Mouse (Mus musculus): ENCODE results near the gene Sdf4.

Sdf4 gene

GRCm38 (mm10) chr4:156008369-156008768 is 15.7 kb downstream of the Sdf4 start:
- DNase-seq (ENCODE audit: low read depth), result no peak

DNA sequence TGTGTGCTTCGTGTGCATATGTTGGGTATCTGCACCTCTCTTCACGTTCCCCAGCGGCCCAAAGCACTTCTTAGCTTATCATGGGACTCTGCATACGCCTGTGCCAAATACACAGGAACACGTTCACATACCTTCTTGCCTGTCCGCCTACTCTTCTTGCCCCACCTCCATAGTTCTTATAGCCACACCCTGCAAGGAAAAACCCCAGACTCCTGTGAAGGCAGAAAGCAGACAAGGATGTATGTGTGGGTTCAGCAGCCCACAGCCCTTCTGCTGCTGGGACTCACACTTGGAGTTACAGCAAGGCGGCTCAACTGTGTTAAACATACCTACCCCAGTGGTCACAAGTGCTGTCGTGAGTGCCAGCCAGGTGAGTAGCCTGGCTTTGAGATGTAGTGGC is 21.0 kb downstream of the Sdf4 start, which contains the start of gene Tnfrsf4:
TSS of gene Tnfrsf4 (plus strand) at position 207 of the 400 bp plus-strand sequence.
- DNase-seq (ENCODE audit: low read depth), result no peak

DNA sequence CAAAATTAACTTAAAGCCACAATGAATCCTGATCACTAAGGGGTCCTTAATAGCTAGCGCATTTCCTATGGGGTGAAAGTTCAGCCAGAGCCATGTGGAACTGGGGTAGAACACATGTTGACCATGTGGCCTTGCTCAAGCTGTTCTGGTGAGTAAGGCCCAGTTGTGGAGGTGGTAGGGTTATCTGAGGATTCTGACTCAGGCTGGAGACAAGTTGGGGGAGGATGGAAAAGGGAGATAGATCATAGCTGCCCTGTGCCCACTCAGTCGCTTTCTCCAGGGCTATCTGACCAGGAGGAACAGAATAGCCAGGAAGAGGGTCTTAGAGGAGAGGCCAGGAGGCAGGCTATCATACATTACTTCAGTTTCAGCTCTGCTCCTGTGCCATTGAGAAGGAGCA is 21.8 kb downstream of the Sdf4 start:
- DNase-seq (ENCODE audit: low read depth), result peak; percentile 18

- DNase-seq (ENCODE audit: low read depth), result no peak
Observed at GRCm38 (mm10) chr4:156019771-156020170, 27.1 kb downstream of the Sdf4 start.

DNA sequence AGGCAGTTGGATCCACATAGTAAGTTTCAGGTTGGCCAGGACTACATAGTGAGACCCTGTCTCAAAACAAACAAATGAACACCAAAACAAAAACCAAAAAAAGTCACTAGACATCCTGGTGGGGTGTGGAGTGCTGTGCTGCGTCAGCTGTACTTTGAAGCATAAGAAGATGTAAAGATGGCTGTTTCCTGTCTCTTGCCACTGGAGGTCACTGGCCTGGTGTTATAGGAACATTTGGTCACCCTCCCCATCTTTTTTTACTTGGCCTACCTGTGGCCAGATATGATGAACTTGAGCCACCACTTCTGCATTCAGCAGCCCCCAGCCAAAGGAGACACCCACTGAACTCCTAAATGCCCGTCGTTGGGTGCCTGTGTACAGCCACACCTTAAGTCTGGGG is 28.7 kb downstream of the Sdf4 start:
- no peak for DNase-seq (ENCODE audit: low read depth)

- DNase-seq (ENCODE audit: low read depth), result no peak
Observed at GRCm38 (mm10) chr4:156021942-156022419, 29.3 kb downstream of the Sdf4 start.

DNA sequence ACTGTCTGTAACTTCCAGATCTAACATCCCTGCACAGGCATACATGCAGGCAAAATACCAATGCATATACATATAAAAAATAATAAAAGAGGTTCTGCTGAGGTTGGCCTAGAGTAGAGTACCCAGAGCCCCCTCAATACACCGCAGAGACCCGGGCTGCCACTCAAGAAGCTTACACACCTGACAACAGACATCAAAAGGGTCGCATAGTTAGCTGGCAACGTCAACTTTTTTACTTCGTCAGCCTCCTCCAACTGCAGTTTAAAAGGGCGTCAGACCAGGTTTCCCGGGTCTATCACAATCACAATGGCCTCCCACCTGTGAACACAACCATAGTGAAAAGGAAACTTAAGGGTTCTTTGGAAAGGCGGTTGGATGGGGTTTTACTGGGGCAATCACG is 30.8 kb downstream of the Sdf4 start:
- no peak for DNase-seq (ENCODE audit: low read depth)

GRCm38 (mm10) chr4:156024184-156024583 is 31.5 kb downstream of the Sdf4 start:
- DNase-seq (ENCODE audit: low read depth), result no peak

- peak; percentile 61 for DNase-seq (ENCODE audit: low read depth)
Observed at GRCm38 (mm10) chr4:156026013-156026412, 33.3 kb downstream of the Sdf4 start, which contains the start of gene Tnfrsf18. Gene Tnfrsf18 (plus strand): TSS chr4:156026164.

GRCm38 (mm10) chr4:156028580-156028979 is 35.9 kb downstream of the Sdf4 start:
- DNase-seq (ENCODE audit: low read depth), result no peak

DNA sequence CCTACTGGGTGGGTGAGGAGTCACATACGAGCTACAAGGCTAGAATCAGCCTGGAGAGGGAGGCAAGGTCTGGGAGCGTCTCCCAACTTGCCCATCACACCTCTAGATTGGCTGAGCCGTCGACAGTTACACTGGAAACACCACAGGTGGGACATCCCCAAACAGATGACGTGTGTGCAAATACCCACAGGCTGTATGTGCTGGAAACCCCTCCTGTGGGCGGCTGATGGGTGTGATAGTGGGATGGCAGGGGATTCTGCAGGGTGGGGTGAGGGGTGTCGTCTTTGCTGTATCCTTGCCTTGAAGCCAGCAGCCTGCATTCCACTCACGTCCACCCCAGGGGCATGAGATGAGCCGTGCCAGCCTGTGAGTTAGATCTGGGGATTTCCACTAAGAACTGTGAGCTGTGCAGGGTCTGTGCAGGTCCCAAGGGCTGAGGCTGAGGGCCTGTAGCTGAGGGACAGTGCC is 38.0 kb downstream of the Sdf4 start:
- DNase-seq (ENCODE audit: low read depth), result no peak

DNA sequence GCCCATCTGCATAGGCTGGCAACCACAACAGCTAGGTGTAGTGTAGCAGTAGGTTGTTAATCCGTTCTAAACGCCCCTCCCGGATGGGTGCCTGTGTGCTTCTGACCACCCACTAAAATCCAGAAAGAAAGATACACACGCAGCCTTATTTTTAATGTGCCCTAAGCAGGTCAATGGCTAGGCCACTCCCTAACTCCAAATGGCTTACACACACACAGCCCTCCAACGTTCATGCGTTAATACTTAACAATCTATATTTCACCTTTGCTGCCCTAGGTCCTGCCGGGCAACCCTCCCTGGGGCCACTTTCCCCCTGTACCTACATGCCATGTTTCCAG is 38.6 kb downstream of the Sdf4 start:
- no peak for DNase-seq (ENCODE audit: low read depth)

- DNase-seq (ENCODE audit: low read depth), result peak; percentile 91
Observed at GRCm38 (mm10) chr4:156031593-156032391, 39.1 kb downstream of the Sdf4 start.

GRCm38 (mm10) chr4:156032856-156033255 is 40.2 kb downstream of the Sdf4 start:
- peak; percentile 58 for DNase-seq (ENCODE audit: low read depth)

DNA sequence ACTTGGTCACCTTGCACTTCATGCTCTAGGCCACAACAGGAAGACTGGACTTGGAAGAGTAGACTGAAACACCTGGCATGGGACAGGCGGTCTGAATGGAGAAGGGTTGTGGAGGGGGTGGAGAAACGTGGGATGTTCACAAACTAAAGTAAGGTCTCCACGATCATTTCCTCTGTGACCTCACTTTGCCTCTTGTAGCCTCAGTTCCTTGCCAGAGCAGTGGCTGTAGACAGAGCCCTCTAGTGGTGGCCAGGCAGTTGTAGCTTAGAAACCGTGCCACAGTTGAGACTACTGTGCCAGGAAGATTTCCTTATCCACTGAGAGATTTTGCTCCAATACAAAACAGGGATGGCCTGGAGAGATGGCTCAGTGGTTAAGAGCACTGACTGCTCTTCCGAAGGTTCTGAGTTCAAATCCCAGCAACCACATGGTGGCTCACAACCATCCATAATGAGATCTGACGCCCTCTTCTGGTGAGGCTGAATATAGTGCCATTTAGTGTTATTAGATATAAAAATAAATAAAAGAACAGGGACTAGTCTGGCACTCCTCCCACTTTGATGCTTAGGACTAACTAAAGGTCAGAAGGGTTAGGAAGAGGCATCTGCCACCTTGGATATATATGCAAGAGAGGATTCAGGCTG is 40.9 kb downstream of the Sdf4 start:
- DNase-seq (ENCODE audit: low read depth), result peak; percentile 90

DNA sequence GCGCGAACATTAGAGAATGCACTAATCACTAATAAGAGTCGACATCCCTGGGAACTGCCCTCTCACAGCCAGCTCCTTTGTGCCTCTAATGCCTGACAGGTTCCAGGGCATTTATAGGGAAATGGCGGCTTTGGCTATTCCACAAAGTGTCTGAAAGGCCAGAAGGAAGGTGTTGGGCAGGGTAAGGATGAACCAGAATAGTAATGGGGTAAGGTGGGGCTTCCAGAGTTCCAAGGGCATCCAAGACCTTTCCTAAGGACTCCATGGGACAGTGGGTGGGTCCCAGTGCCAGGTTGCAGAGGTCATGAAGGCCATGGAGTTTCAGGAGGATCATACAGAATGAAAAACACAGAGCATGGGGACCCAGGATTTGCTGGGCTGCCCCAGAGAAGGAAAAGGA is 41.6 kb downstream of the Sdf4 start:
- no peak for DNase-seq (ENCODE audit: low read depth)

DNA sequence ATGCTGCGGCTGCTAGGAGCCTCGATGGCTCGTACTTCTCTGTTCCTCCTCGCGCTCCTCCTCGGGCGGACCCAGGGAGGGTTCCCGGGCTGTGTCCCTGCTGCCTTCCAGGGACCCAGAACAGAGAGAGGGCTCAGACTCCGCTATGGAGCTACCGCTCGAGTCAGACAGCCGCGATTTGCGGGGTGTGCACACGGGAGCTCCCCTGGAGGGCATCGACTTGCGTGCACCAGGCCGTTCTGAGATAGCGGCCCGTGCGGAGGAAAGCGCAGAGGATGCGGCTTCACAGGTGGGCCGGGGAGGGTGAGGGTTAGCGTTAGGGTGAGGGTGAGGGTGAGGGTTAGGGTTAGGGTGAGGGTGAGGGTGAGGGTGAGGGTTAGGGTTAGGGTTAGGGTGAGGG is 42.2 kb downstream of the Sdf4 start:
- DNase-seq (ENCODE audit: low read depth), result no peak

DNA sequence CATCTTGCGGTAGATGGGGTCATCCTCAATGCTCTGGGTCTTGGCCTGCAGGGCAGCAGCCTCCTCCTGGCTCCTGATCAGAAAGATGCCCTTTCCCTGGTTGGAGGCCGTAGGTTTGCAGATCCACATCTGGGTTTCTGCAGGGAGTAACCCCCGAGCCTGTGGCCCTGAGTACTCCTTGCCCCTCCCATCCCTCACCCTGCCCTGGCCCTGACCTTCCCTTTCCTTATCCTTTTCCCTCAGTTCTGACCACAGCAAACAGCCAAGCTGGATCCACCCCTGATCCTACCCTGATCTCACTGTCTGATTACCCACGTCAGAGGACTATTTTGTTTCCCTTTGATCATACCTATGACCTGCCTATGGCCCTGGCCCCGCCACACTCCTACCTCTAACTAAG is 52.1 kb downstream of the Sdf4 start:
- no peak for DNase-seq (ENCODE audit: low read depth)

DNA sequence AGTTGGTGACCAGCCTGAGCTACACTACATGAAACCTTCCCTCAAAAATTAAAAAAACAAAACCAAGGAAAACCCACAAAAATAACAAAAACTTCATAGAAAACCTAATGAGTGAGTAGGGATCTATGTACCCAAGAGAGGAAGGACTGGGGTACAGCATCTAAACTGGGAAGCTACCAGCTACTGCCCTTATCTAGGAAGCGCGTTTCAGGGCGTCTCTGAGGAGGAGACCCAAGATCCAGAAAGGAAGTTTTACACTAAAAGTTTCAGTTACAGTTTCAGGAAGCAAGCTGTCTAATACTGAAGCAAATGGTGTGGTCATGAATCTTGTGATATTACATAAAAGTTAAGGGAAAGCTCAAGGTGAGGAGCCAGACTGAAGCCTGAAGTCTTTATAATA is 57.1 kb downstream of the Sdf4 start:
- peak; percentile 5 for DNase-seq (ENCODE audit: low read depth)

DNA sequence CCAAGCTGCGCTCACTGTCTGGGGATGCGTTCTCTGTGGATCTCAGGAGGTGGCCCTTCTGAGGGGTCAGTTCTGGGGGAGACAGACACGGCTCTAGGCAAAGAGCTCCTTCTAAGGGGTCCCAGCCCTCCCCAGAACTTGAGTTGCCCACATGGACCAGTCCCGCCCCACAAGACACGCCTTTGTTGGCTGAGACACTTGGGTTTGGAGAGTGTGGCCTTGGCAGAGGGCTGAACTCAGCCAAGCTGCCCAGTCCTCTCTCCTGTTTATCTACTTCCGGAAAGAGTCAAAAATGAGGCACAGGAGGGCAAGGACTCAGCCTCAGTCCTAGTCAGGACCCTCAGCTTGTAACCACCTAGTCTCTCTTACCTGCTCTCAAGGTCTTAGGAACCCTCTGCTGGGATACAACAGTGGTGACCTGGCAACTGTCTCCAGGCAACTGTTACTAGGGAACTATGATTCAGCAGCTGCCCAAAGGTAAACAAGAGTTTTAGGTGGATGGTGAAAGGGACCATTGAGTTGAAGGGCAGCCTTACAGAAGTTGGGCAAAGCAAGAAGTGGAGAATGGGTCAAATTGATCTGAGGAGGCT is 57.8 kb downstream of the Sdf4 start:
- DNase-seq (ENCODE audit: low read depth), result peak; percentile 40

- no peak for DNase-seq (ENCODE audit: low read depth)
Observed at GRCm38 (mm10) chr4:156053113-156053512, 60.4 kb downstream of the Sdf4 start.

DNA sequence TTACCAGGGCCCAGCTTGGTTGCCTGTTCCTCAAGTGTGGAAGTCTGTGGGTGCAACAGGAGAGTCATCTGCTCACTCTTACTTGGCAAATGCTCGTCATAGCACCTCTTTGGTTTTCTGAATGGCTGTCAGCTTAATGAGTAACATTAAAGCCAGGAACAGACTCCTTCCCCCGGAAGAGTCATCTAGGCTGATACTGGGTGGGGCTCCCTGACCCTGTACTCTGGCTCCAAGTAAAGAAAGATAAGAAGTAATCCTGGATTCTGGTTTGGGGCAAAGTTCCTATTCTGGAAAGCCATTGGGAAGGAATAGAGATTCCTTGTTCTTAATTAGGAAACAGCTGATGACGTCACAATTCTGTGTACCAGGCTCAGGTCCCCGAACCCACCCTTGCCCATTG is 61.5 kb downstream of the Sdf4 start:
- no peak for DNase-seq (ENCODE audit: low read depth)

DNA sequence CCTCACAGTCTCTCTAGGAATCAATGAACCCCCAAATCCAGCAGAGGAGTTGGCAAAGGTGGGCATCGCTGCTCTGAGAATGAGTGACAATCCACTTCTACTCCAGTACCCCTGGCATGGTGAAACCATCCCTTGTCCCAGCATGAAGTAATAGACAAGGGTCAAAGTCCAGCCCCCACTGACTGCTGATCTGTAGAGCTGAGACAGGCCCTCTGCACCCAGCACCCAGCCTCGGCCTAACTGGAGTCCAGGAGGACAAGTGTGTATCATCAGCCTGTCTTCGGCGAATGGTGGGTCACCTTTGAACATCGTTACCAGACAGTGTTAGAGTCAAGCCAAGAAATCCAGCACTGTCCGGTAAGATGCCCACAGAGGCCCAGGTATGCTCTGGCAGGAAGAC is 61.9 kb downstream of the Sdf4 start:
- DNase-seq (ENCODE audit: low read depth), result no peak

All from 416B (cell line).